Mouse (Mus musculus) heart, embryonic 11.5 days (tissue): Measurements from ENCODE around the gene Lrrc27. TPM values are rescaled to one million over a fixed set of nuclear protein-coding genes. Genes with fewer than 3 reads are reported as not detected.

Experiments
- ATAC-seq: fragments of 200-750 bp; cut with Nextera tagmentation; replicated peaks from 2 replicates; pipeline ENCODE4 v1.8.0; 2017; ENCODE audit warnings: moderate library complexity; ENCODE audit not compliant: insufficient number of reproducible peaks, low FRiP score, low TSS enrichment
- H3K27ac ChIP-seq: fragments of 300-500 bp; sonication (generic); 2 replicates; pipeline ENCODE4 v1.5.1; 2014; ENCODE audit warnings: mild to moderate bottlenecking, low read depth, low read length
- H3K27me3 ChIP-seq: fragments of 300-500 bp; sonication (generic); 2 replicates; pipeline ENCODE4 v1.6.1; 2014; ENCODE audit warnings: mild to moderate bottlenecking, low read length, mixed read lengths; ENCODE audit not compliant: control insufficient read depth, insufficient read depth
- H3K36me3 ChIP-seq: fragments of 300-500 bp; sonication (generic); 2 replicates; pipeline ENCODE4 v1.6.1; 2014; ENCODE audit warnings: mild to moderate bottlenecking, low read length, moderate library complexity, mixed read lengths; ENCODE audit not compliant: control insufficient read depth, insufficient read depth
- H3K4me1 ChIP-seq: fragments of 300-500 bp; sonication (generic); 2 replicates; pipeline ENCODE4 v1.6.1; 2014; ENCODE audit warnings: low read length; ENCODE audit not compliant: control insufficient read depth, insufficient read depth
- H3K4me2 ChIP-seq: fragments of 300-500 bp; sonication (generic); 2 replicates; pipeline ENCODE4 v1.6.1; 2014; ENCODE audit warnings: mild to moderate bottlenecking, moderate library complexity
- H3K4me3 ChIP-seq: fragments of 300-500 bp; sonication (generic); 2 replicates; pipeline ENCODE4 v1.5.1; 2014; ENCODE audit warnings: low read depth, low read length
- H3K9ac ChIP-seq: fragments of 300-500 bp; sonication (generic); 2 replicates; pipeline ENCODE4 v1.6.1; 2014; ENCODE audit warnings: mild to moderate bottlenecking, low read depth, low read length, moderate library complexity
- H3K9me3 ChIP-seq: fragments of 300-500 bp; sonication (generic); replicated peaks from 2 replicates; pipeline ENCODE4 v1.6.1; 2016; ENCODE audit warnings: low read length; ENCODE audit not compliant: control insufficient read depth
- WGBS: fragments of 180-500 bp; shearing (Covaris S2); extraction: QIAGEN DNeasy Blood & Tissue Kit; methylation state at CpG from one replicate; pipeline ENCODE4 v1.1.7; 2014; ENCODE audit not compliant: insufficient replicate concordance; 5-methylcytosine and 5-hydroxymethylcytosine counted together
- polyA plus RNA-seq: library from polyadenylated mRNA; unstranded; fragments of >200 nt; fragmentation: Nextera tagmentation; extraction: Ambion mirVana; gene quantifications from 2 replicates; pipeline ENCODE4 v1.2.1, GENCODE M21; 2014

Lrrc27 gene
- polyA plus RNA-seq, 1 experiment from 2014 or later = 4.9 TPM

DNA sequence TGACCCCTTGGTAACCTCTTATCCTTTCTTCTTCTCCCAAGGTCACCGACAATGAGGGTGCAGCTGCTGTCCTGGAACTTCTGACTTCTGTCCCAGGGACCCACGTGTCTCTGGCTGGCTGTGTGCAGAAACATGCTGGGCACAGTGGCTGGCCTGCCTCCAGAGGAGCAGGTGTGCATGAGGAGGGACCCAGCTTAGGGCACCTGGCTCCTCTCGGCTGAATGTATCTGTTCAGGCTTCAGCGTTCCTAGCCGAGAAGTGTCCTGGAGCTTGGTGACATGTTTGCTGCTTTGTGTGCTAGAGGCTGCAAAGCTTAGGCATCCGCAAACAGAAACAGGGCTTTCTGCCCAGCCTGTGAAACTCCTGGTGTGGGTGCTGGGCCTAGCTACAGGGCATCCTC lies 53.6 kb downstream of the Lrrc27 start:
- no peak for ATAC-seq

DNA sequence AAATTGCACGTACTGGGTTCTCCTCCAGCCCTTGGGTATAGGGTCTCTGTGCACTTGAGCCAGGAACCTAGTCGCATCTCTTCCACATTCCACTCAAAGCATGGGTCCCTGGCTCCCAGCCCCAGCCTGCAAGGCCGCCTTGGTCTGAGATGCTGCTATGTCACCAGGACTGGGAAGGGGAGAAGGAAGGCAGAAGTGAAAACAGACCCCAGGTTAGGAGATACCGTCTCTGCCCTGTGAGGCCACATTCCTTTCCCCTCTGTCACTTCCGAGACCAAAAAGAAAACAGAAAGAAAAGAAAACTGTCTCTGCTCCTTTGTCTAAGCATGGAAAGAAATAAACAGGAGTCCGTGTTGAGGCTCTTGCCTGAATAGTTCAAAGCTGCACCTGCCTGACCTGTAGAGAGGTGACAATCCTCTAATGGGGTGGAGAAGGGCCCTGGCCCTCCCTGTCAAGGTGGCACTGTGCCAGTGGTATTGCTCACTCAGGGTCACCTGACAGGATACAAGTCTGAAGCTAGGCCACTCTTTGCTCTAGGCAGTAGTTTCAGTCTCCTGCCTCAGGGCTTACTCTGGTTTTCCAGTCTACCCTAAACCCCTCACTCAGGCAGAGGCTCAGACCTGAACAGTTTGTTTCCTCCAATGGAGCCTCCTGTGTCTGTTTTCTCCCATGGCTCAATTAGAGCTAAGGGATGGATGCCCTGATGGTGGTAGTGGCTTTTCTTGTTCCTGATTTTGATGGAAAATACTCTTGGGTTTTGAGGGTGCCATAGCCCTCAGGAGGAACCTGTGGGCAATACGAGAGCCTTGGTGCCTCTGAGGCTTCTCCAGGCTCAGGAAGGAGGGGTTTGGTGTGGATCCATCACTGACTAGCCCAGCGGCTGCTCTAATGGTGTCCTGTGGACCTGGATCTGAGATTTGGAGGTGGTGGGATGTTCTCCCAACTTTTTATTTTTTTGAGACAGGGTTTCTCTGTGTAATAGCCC lies 54.4 kb downstream of the Lrrc27 start:
- no peaks in the 10 kb centered on the region for H3K9me3 ChIP-seq
- H3K4me1 ChIP-seq = peaks cover 46% of the 10 kb centered on the region
- H3K4me3 ChIP-seq = no peak overlapping the region
- no peak overlapping the region for H3K4me2 ChIP-seq
- no peaks in the 10 kb centered on the region for H3K27me3 ChIP-seq
- peak overlapping the region; percentile 75 for H3K27ac ChIP-seq
- ATAC-seq = no peak
- peak overlapping the region; percentile 34; the same call in 1 of the 2 replicates for H3K9ac ChIP-seq
- 51% methylated on average over 8 of the region's 8 CpGs for WGBS
- peaks cover 6% of the 10 kb centered on the region; the same call in 1 of the 2 replicates for H3K36me3 ChIP-seq

More for the DNA sequence above, 53.6 kb downstream of the Lrrc27 start:
- WGBS = 69% methylated on average over 6 of the region's 6 CpGs
- peaks cover 6% of the 10 kb centered on the region; the same call in 1 of the 2 replicates for H3K36me3 ChIP-seq
- H3K27ac ChIP-seq = peak overlapping the region; percentile 75
- H3K9me3 ChIP-seq = no peaks in the 10 kb centered on the region
- peaks cover 38% of the 10 kb centered on the region for H3K4me1 ChIP-seq
- H3K9ac ChIP-seq = peak overlapping the region; percentile 34; the same call in 1 of the 2 replicates
- no peak overlapping the region for H3K4me2 ChIP-seq
- H3K27me3 ChIP-seq = no peaks in the 10 kb centered on the region
- H3K4me3 ChIP-seq = no peak overlapping the region

DNA sequence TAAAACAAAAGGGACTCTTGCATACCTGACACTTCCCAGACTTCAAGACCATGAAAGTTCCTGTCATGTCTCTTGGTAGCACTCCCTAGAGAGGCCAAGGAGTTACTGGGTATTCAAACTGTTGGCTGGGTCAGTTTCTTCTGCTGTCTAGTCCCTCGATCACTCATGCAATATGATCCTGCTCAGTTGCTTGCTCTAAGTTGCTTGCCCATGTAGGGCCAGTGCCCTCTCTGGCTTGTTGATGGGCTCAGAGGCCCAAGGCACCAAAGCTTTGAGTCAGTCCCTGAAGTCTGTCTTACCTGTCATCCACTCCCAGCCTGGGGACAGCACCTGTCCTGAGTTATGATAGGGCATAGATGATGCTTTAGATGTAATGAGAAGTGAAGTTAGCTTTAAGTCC lies 58.0 kb downstream of the Lrrc27 start:
- no peak overlapping the region for H3K4me2 ChIP-seq
- no peak overlapping the region for H3K27ac ChIP-seq
- no peaks in the 10 kb centered on the region for H3K27me3 ChIP-seq
- H3K9me3 ChIP-seq = no peaks in the 10 kb centered on the region
- H3K4me3 ChIP-seq = no peak overlapping the region
- peaks cover 52% of the 10 kb centered on the region for H3K4me1 ChIP-seq
- no peak overlapping the region for H3K9ac ChIP-seq
- ATAC-seq = no peak
- peaks cover 6% of the 10 kb centered on the region; the same call in 1 of the 2 replicates for H3K36me3 ChIP-seq
- WGBS = 72% methylated on average over 1 of the region's 1 CpGs

DNA sequence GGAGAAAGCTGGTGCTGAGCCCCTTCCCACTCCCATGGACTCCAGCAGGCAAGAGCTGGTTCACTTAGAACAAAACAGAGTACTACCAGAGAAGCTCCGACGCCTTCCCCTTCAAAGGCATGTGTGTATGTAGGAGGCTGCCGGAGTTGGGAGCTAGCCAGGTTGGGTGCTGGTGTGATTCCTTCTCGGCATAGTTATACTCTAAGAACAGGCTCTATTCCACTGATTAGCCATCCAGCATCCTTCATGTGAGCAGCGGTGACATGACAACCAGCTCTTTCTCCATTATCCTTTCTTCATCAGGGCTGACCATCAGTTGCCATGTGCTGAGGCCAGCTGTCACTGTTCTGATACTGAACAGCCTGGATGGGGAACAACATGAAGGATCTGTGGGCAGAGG lies 59.1 kb downstream of the Lrrc27 start:
- H3K36me3 ChIP-seq = peaks cover 6% of the 10 kb centered on the region; the same call in 1 of the 2 replicates
- ATAC-seq = no peak
- no peaks in the 10 kb centered on the region for H3K27me3 ChIP-seq
- no peak overlapping the region for H3K9ac ChIP-seq
- peak overlapping the region; percentile 89; the same call in 1 of the 2 replicates for H3K27ac ChIP-seq
- H3K4me1 ChIP-seq = peaks cover 41% of the 10 kb centered on the region
- 67% methylated on average over 5 of the region's 5 CpGs for WGBS
- H3K4me3 ChIP-seq = no peak overlapping the region
- no peaks in the 10 kb centered on the region for H3K9me3 ChIP-seq
- H3K4me2 ChIP-seq = no peak overlapping the region

DNA sequence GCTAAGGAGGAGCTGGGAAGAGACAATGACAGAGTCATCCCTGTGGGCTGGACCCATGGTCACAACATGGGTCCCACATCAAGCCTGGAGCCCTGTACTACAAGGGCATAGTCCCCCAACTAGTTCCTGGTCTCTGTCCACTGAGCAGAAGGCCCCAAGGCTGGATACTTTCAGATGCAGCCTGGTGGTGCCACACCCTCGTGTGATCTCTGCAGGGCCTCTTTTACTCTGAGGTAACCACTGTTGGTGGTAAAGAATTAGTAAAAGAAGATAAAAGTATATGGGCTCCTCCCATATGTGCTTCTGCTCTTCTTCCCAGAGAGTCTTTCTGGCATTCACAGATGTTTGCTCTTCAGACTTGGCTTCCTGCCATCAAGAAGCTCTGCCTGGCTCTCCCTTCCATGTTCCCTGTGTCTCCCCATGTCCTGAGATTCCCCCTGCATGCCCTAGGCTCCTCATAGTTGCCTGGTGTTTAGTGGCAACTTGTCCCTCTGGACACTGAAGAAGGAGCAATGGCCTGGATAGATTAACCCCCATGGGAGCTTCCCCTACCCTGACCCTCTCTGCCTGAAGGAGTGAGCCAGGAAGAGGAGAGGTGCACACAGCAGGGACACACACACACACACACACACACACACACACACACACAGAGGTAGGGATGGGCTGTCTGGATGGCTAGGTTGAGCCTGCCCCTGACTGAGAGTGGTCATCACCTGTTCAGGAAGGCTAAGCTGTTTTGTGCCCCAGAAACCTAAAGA lies 60.0 kb downstream of the Lrrc27 start:
- H3K27ac ChIP-seq = peak overlapping the region; percentile 89
- peaks cover 33% of the 10 kb centered on the region for H3K4me1 ChIP-seq
- WGBS = 25% methylated on average over 1 of the region's 1 CpGs
- no peaks in the 10 kb centered on the region for H3K9me3 ChIP-seq
- 0 out of 2 replicates have a peak, but pooled peaks cover 4% of the 10 kb centered on the region for H3K36me3 ChIP-seq
- no peaks in the 10 kb centered on the region for H3K27me3 ChIP-seq
- no peak overlapping the region for H3K4me3 ChIP-seq
- peak; percentile 15; the same call in 1 of the 2 replicates for ATAC-seq
- 0 out of 2 replicates have a peak overlapping the region, but pooled peaks have one; percentile 18 for H3K9ac ChIP-seq
- H3K4me2 ChIP-seq = peak overlapping the region; percentile 34

DNA sequence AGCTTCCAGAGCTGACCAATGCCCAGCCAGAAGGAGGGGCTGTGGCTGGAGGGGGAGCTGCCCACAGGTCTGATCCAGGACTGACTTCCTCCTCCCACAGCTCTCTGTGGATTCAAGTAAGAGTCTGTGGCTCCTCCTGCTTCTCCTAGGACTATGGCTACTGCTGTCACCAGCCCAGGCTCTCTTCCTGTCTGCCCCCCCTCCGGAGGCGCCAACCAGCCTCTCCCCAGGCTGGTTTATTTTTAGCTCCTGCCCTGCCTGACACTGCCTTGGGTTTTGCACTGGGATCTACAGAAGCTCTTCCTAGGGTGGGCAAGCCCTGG lies 60.6 kb downstream of the Lrrc27 start:
- ATAC-seq = peak; percentile 78

DNA sequence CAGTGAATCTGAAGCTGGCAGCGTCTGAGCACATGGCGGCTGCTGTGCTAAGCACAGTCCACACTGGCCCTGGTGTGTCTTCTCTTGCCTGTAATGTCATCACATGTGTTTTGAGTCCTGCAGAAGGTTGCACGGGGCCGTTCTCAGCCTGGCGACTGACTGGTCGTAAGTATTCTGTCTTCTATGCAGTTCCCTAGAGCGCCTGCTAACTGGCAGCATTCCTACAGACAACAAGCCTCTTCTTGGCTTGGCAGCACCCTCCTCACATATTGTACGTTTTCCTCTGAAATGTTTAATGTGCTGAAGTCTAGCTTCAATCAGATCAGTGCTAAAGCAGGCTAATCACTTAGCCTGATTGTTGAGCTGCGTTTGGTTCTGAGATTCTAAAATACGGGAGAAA lies 62.8 kb downstream of the Lrrc27 start:
- Histone ChIP-seq H3K4me2 (no peak overlapping the region), H3K27ac (no peak overlapping the region), H3K36me3 (no peaks in the 10 kb centered on the region), H3K9ac (0 out of 2 replicates have a peak overlapping the region, but pooled peaks have one; percentile 3), H3K4me1 (peaks cover 50% of the 10 kb centered on the region), H3K4me3 (no peak overlapping the region), H3K9me3 (no peaks in the 10 kb centered on the region), H3K27me3 (no peaks in the 10 kb centered on the region)
- 64% methylated on average over 10 of the region's 10 CpGs for WGBS
- ATAC-seq = no peak

More for the DNA sequence above, 60.6 kb downstream of the Lrrc27 start:
- no peaks in the 10 kb centered on the region for H3K9me3 ChIP-seq
- peak overlapping the region; percentile 89 for H3K27ac ChIP-seq
- no peaks in the 10 kb centered on the region for H3K27me3 ChIP-seq
- H3K9ac ChIP-seq = 0 out of 2 replicates have a peak overlapping the region, but pooled peaks have one; percentile 17
- peak overlapping the region; percentile 34 for H3K4me2 ChIP-seq
- peaks cover 33% of the 10 kb centered on the region for H3K4me1 ChIP-seq
- WGBS = 0% methylated on average over 2 of the region's 2 CpGs
- no peak overlapping the region for H3K4me3 ChIP-seq
- H3K36me3 ChIP-seq = 0 out of 2 replicates have a peak, but pooled peaks cover 4% of the 10 kb centered on the region

DNA sequence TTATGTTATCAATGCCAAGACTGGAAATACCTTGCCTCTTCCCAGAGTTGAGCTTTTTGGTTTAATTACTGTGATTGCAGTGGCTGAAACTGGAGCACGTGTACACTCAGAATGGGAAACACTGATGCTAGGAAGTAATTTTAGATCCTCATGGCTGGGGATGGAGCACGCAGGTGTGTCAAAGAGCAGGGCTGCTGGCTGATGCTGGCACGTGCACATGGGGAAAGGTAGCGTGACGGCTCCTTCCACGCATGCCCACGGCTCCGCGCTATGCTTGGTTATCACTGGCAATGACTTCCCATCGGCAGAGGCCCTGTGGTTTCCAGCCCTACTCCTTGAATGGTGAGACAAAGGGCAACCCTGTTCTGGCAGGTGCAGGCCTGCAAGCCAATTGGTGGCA lies 63.4 kb downstream of the Lrrc27 start:
- Histone ChIP-seq H3K27me3 (no peaks in the 10 kb centered on the region), H3K9me3 (no peaks in the 10 kb centered on the region), H3K27ac (no peak overlapping the region), H3K9ac (no peak overlapping the region), H3K4me2 (no peak overlapping the region), H3K36me3 (no peaks in the 10 kb centered on the region), H3K4me3 (no peak overlapping the region), H3K4me1 (peaks cover 55% of the 10 kb centered on the region)
- no peak for ATAC-seq
- 90% methylated on average over 10 of the region's 10 CpGs for WGBS
